Mouse (Mus musculus): ENCODE results near the gene Stx4a. TPM values are rescaled to one million over a fixed set of nuclear protein-coding genes. Genes with fewer than 3 reads are reported as not detected.

Stx4a gene
- polyA plus RNA-seq, 1 experiment = 19.4 TPM

DNA sequence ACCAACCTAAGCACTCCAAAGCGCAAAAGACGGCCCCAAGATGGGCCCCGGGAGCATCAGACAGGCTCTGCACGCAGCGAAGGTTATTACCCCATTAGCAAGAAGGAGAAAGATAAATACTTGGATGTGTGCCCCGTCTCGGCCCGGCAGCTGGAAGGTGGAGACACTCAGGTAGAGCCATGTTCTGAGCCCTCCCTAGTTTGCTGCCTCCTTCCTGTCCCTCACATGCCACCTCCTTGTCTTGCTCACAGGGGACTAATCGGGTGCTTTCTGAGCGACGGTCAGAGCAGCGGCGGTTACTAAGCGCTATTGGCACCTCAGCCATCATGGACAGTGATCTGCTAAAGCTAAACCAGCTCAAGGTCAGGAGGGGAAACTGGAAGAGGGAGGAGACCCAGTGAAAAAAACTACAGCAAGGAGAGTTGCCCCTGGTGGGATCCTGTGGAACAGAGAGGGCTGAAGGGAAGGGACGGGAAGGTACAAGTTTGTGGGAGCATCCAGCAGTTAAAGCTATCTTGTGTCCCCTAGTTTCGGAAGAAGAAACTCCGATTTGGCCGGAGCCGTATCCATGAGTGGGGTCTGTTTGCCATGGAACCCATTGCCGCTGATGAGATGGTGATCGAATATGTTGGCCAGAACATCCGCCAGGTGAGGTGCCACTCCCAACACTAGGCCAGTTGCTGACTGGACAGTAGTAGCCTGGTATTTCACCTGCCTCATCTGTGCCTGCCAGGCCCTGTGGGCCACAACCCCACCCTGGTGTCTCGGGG is 26.8 kb upstream of the Stx4a start:
- Histone ChIP-seq H3K27ac (ENCODE audit: control insufficient read depth, insufficient read depth, low read depth, low read length) (no peak overlapping the region), H3K36me3 (ENCODE audit: control insufficient read depth, insufficient read depth, low read length) (no peaks in the 10 kb centered on the region; the same call in 1 of the 2 replicates), H3K4me3 (ENCODE audit: control insufficient read depth, low read depth, low read length) (no peak overlapping the region), H3K4me1 (ENCODE audit: control insufficient read depth, insufficient read depth, low read length) (no peaks in the 10 kb centered on the region), H3K27me3 (ENCODE audit: control insufficient read depth, insufficient read depth, low read length) (no peaks in the 10 kb centered on the region)
- no peak for TF ChIP-seq POLR2A (IDR thresholded peaks at IDR 0.05; ENCODE audit: control insufficient read depth, low read depth, low read length)
- no peak for TF ChIP-seq CTCF (IDR thresholded peaks at IDR 0.05; ENCODE audit: control insufficient read depth, insufficient read depth, insufficient replicate concordance, low read depth, low read length)

- TF ChIP-seq CTCF (IDR thresholded peaks at IDR 0.05; ENCODE audit: control insufficient read depth, insufficient read depth, insufficient replicate concordance, low read depth, low read length) = no peak
- no peak for TF ChIP-seq POLR2A (IDR thresholded peaks at IDR 0.05; ENCODE audit: control insufficient read depth, low read depth, low read length)
- Histone ChIP-seq H3K4me3 (ENCODE audit: control insufficient read depth, low read depth, low read length) (no peak overlapping the region), H3K27me3 (ENCODE audit: control insufficient read depth, insufficient read depth, low read length) (no peaks in the 10 kb centered on the region), H3K36me3 (ENCODE audit: control insufficient read depth, insufficient read depth, low read length) (no peaks in the 10 kb centered on the region; the same call in 1 of the 2 replicates), H3K27ac (ENCODE audit: control insufficient read depth, insufficient read depth, low read depth, low read length) (no peak overlapping the region), H3K4me1 (ENCODE audit: control insufficient read depth, insufficient read depth, low read length) (no peaks in the 10 kb centered on the region)
These were observed 25.5 kb upstream of the Stx4a start for GRCm38 (mm10) chr7:127798591-127798990.

GRCm38 (mm10) chr7:127799211-127799610 is 24.9 kb upstream of the Stx4a start:
- TF ChIP-seq POLR2A (IDR thresholded peaks at IDR 0.05; ENCODE audit: control insufficient read depth, low read depth, low read length) (no peak), CTCF (IDR thresholded peaks at IDR 0.05; ENCODE audit: control insufficient read depth, insufficient read depth, insufficient replicate concordance, low read depth, low read length) (no peak)
- no peak overlapping the region for H3K4me3 ChIP-seq (ENCODE audit: control insufficient read depth, low read depth, low read length)
- H3K4me1 ChIP-seq (ENCODE audit: control insufficient read depth, insufficient read depth, low read length) = no peaks in the 10 kb centered on the region
- no peaks in the 10 kb centered on the region for H3K27me3 ChIP-seq (ENCODE audit: control insufficient read depth, insufficient read depth, low read length)
- H3K27ac ChIP-seq (ENCODE audit: control insufficient read depth, insufficient read depth, low read depth, low read length) = no peak overlapping the region
- no peaks in the 10 kb centered on the region; the same call in 1 of the 2 replicates for H3K36me3 ChIP-seq (ENCODE audit: control insufficient read depth, insufficient read depth, low read length)

DNA sequence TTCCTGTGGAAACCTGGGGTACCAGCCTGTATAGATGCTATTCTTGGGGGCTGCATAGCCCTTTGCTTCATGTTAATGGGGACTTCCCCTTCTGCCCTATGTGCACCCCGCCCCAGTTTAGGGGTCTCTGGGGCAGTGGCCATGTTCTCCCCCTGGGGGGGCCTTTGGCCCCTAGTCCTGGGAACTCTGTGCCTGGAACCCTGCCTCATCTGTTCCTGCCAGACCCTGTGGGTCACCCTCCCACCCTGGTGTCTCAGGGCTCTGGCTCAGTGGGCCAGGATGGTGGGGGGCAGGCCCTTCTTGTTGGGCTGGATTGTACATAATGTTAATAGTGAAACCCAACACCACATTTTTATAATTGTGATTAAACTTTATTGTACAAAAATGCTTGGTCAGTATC is 24.4 kb upstream of the Stx4a start:
- Histone ChIP-seq H3K36me3 (ENCODE audit: control insufficient read depth, insufficient read depth, low read length) (no peaks in the 10 kb centered on the region; the same call in 1 of the 2 replicates), H3K4me1 (ENCODE audit: control insufficient read depth, insufficient read depth, low read length) (no peaks in the 10 kb centered on the region), H3K27ac (ENCODE audit: control insufficient read depth, insufficient read depth, low read depth, low read length) (no peak overlapping the region), H3K4me3 (ENCODE audit: control insufficient read depth, low read depth, low read length) (no peak overlapping the region), H3K27me3 (ENCODE audit: control insufficient read depth, insufficient read depth, low read length) (no peaks in the 10 kb centered on the region)
- TF ChIP-seq CTCF (IDR thresholded peaks at IDR 0.05; ENCODE audit: control insufficient read depth, insufficient read depth, insufficient replicate concordance, low read depth, low read length) = no peak
- TF ChIP-seq POLR2A (IDR thresholded peaks at IDR 0.05; ENCODE audit: control insufficient read depth, low read depth, low read length) = no peak

DNA sequence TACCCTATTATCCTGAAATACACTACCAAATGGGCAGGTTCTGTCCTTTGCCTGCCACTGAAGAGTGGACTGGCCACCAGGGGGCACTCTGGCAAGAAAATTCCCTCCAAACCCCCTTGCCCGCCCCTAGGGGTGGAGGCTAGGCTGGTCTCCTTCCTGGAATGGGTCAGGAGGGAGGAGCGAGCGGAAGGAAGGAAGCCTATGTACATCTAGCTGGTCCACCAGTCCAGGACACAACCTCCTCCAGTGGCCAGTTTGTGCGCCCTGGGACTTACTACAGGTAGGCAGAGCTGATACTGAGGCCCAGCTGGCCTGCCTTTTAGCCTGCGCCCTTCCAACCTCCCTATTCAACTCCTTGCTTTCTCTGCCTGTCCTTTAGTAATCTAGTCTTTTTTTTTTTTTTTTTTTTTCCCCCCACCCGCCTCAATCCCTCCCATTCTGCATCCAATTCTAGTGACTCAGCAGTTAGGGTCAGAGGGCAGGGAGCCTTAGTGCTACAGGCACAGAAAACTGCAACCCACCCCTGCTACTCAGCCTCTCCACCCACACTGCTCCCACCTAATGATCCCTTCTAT is 23.6 kb upstream of the Stx4a start, which contains the start of gene Hsd3b7:
Gene Hsd3b7 (plus strand): TSS at position 170 of the 575 bp plus-strand sequence.
- Histone ChIP-seq H3K27me3 (ENCODE audit: control insufficient read depth, insufficient read depth, low read length) (no peaks in the 10 kb centered on the region), H3K36me3 (ENCODE audit: control insufficient read depth, insufficient read depth, low read length) (no peaks in the 10 kb centered on the region; the same call in 1 of the 2 replicates), H3K4me3 (ENCODE audit: control insufficient read depth, low read depth, low read length) (no peak within 1 kb of the TSS), H3K4me1 (ENCODE audit: control insufficient read depth, insufficient read depth, low read length) (no peaks in the 10 kb centered on the region), H3K27ac (ENCODE audit: control insufficient read depth, insufficient read depth, low read depth, low read length) (no peak within 1 kb of the TSS)
- peak; percentile 55 for TF ChIP-seq CTCF (IDR thresholded peaks at IDR 0.05; ENCODE audit: control insufficient read depth, insufficient read depth, insufficient replicate concordance, low read depth, low read length)
- TF ChIP-seq POLR2A (IDR thresholded peaks at IDR 0.05; ENCODE audit: control insufficient read depth, low read depth, low read length) = peak; percentile 50; the same call in 1 of the 2 replicates

DNA sequence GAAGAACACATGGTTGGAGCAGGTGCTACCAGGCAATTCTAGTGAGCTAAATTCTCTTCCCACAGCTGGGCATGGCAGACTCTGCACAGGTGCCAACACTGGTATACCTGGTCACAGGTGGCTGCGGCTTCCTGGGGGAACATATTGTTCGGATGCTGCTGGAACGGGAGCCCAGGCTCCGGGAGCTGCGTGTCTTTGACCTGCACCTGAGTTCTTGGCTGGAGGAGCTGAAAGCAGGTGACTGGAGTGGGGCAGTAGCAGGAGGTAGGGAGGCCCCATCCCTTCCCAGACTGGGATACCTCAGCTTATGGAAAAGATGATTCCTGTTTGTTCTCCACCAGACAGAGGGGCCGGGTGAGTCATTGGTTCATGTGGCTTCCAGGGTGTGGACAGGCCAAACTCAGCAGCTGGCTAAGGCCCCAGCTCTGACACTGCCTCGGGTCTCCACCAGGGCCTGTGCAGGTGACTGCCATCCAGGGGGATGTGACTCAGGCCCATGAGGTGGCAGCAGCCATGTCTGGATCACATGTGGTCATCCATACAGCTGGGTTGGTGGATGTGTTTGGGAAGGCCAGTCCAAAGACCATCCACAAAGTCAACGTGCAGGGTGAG is 23.0 kb upstream of the Stx4a start:
- no peaks in the 10 kb centered on the region; the same call in 1 of the 2 replicates for H3K36me3 ChIP-seq (ENCODE audit: control insufficient read depth, insufficient read depth, low read length)
- no peak overlapping the region for H3K4me3 ChIP-seq (ENCODE audit: control insufficient read depth, low read depth, low read length)
- no peak overlapping the region for H3K27ac ChIP-seq (ENCODE audit: control insufficient read depth, insufficient read depth, low read depth, low read length)
- H3K4me1 ChIP-seq (ENCODE audit: control insufficient read depth, insufficient read depth, low read length) = no peaks in the 10 kb centered on the region
- no peaks in the 10 kb centered on the region for H3K27me3 ChIP-seq (ENCODE audit: control insufficient read depth, insufficient read depth, low read length)
- TF ChIP-seq POLR2A (IDR thresholded peaks at IDR 0.05; ENCODE audit: control insufficient read depth, low read depth, low read length) = no peak
- TF ChIP-seq CTCF (IDR thresholded peaks at IDR 0.05; ENCODE audit: control insufficient read depth, insufficient read depth, insufficient replicate concordance, low read depth, low read length) = no peak

DNA sequence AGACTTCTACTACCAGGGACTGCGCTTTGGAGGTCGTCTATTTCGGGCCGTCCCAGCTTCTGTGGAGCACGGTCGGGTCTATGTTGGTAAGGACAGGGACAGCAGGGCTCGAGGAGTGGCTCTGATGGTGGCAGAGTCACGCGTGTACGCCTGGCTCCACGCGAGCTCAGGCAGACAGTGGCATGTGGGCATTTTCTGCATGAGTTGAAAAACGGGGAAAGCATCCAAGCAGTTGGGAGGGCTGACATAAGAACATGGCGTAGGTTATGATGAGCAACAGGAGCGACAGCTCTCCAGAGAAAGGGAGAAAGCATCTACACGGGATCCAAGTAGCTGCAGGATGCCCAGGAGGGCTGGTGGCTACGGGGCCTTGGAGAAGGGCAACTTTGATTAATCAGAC is 21.8 kb upstream of the Stx4a start:
- no peaks in the 10 kb centered on the region for H3K4me1 ChIP-seq (ENCODE audit: control insufficient read depth, insufficient read depth, low read length)
- H3K4me3 ChIP-seq (ENCODE audit: control insufficient read depth, low read depth, low read length) = no peak overlapping the region
- no peaks in the 10 kb centered on the region for H3K27me3 ChIP-seq (ENCODE audit: control insufficient read depth, insufficient read depth, low read length)
- TF ChIP-seq POLR2A (IDR thresholded peaks at IDR 0.05; ENCODE audit: control insufficient read depth, low read depth, low read length) (no peak), CTCF (IDR thresholded peaks at IDR 0.05; ENCODE audit: control insufficient read depth, insufficient read depth, insufficient replicate concordance, low read depth, low read length) (no peak)
- H3K36me3 ChIP-seq (ENCODE audit: control insufficient read depth, insufficient read depth, low read length) = no peaks in the 10 kb centered on the region; the same call in 1 of the 2 replicates
- H3K27ac ChIP-seq (ENCODE audit: control insufficient read depth, insufficient read depth, low read depth, low read length) = no peak overlapping the region
